Mouse (Mus musculus) ES-Bruce4 (cell line): Measurements from ENCODE around the gene Ppox.

Experiments
- CTCF ChIP-seq: IDR thresholded peaks from one replicate; pipeline ENCODE4 v1.8.1; 2011; ENCODE audit warnings: low read depth, low read length
- POLR2A ChIP-seq: IDR thresholded peaks from one replicate; pipeline ENCODE4 v1.8.1; 2011; ENCODE audit warnings: low read length; ENCODE audit not compliant: insufficient read depth

DNA sequence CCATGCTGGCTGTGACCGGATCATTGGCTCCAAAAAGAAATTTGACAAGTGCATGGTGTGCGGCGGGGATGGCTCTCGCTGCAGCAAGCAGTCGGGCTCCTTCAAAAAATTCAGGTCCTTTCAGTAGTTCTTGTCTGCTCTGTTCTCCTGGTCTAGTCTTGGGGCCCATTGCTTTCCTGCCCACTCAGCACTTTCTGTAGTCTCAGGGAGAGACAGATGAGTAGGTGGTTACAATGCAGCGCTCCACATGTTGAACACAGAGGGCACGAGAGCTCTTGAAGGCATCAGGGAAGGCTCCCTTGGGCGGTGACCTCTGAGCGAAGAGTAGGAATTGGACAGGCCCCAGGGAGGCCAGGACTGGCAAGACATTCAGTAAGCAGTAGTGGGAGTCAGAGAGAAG is 23.2 kb downstream of the Ppox start:
- TF ChIP-seq POLR2A (no peak), CTCF (no peak)
